Mouse (Mus musculus) hindbrain, embryonic 12.5 days (tissue): ENCODE measurements around the gene Rnase2b. TPM values are rescaled to one million over a fixed set of nuclear protein-coding genes. Genes with fewer than 3 reads are reported as not detected.

Experiments
- ATAC-seq: fragments of 200-750 bp; cut with Nextera tagmentation; 2 replicates; pipeline ENCODE4 v1.8.0; 2017; ENCODE audit warnings: moderate TSS enrichment; ENCODE audit not compliant: low FRiP score
- H3K27ac ChIP-seq: fragments of 300-500 bp; sonication (generic); 2 replicates; pipeline ENCODE4 v1.5.1; 2016; ENCODE audit warnings: mild to moderate bottlenecking
- H3K27me3 ChIP-seq: fragments of 300-500 bp; sonication (generic); 2 replicates; pipeline ENCODE4 v1.6.1; 2016; ENCODE audit warnings: mild to moderate bottlenecking
- H3K36me3 ChIP-seq: fragments of 300-500 bp; sonication (generic); 2 replicates; pipeline ENCODE4 v1.6.1; 2016; ENCODE audit warnings: mild to moderate bottlenecking
- H3K4me1 ChIP-seq: fragments of 300-500 bp; sonication (generic); 2 replicates; pipeline ENCODE4 v1.6.1; 2016
- H3K4me2 ChIP-seq: fragments of 300-500 bp; sonication (generic); replicated peaks from 2 replicates; pipeline ENCODE4 v1.6.1; 2016; ENCODE audit warnings: mild to moderate bottlenecking
- H3K4me3 ChIP-seq: fragments of 300-500 bp; sonication (generic); 2 replicates; pipeline ENCODE4 v1.5.1; 2016; ENCODE audit warnings: mild to moderate bottlenecking
- H3K9ac ChIP-seq: fragments of 300-500 bp; sonication (generic); 2 replicates; pipeline ENCODE4 v1.6.1; 2016; ENCODE audit warnings: mild to moderate bottlenecking, moderate library complexity
- H3K9me3 ChIP-seq: fragments of 300-500 bp; sonication (generic); replicated peaks from 2 replicates; pipeline ENCODE4 v1.6.1; 2016; ENCODE audit warnings: mild to moderate bottlenecking
- WGBS: fragments of 180-500 bp; shearing (Covaris S2); methylation state at CpG from one replicate; pipeline ENCODE4 v1.1.7; 2016; 5-methylcytosine and 5-hydroxymethylcytosine counted together
- polyA plus RNA-seq: library from polyadenylated mRNA; unstranded; fragments of >200 nt; fragmentation: Nextera tagmentation; extraction: Ambion mirVana; gene quantifications from 2 replicates; pipeline ENCODE4 v1.2.1, GENCODE M21; 2016

Rnase2b gene
- polyA plus RNA-seq, 1 experiment from 2014 or later: not detected

DNA sequence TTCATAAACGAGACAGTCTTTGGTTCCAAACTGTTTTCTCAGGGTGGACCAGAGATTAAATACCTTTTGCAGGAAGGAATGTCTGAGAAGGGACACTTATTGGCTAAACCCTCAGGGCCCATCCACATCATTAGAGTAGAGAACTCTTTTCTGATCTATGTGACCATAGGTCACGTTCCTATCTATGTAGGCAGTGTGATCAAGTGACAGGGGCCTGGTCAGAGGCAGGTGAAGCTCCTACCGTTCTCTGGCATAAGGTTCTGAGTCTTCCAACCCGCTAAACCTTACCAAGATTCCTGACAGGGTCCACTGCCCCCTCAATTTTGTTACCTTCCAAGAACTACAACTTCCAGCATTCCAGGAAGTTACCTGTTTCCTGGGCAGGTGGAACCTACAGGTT, 19.9 kb upstream of the Rnase2b start:
- Histone ChIP-seq H3K9me3 (no peaks in the 10 kb centered on the region), H3K27me3 (no peaks in the 10 kb centered on the region), H3K4me2 (no peak overlapping the region), H3K27ac (no peak overlapping the region), H3K4me3 (no peak overlapping the region), H3K36me3 (no peaks in the 10 kb centered on the region), H3K4me1 (0 out of 2 replicates have a peak, but pooled peaks cover 3% of the 10 kb centered on the region), H3K9ac (no peak overlapping the region)
- 89% methylated on average over 4 of the region's 4 CpGs for WGBS
- no peak for ATAC-seq

- no peak for ATAC-seq
- H3K27ac ChIP-seq: no peak overlapping the region
- H3K9ac ChIP-seq: no peak overlapping the region
- no peaks in the 10 kb centered on the region for H3K36me3 ChIP-seq
- H3K4me2 ChIP-seq: no peak overlapping the region
- WGBS: 93% methylated on average over 3 of the region's 3 CpGs
- 0 out of 2 replicates have a peak, but pooled peaks cover 3% of the 10 kb centered on the region for H3K4me1 ChIP-seq
- no peaks in the 10 kb centered on the region for H3K9me3 ChIP-seq
- no peaks in the 10 kb centered on the region for H3K27me3 ChIP-seq
- no peak overlapping the region for H3K4me3 ChIP-seq
Observed at GRCm38 (mm10) chr14:51142568-51142967, 19.5 kb upstream of the Rnase2b start.

GRCm38 (mm10) chr14:51143287-51143686, 18.8 kb upstream of the Rnase2b start:
- no peak overlapping the region for H3K4me2 ChIP-seq
- H3K27me3 ChIP-seq: no peaks in the 10 kb centered on the region
- no peaks in the 10 kb centered on the region for H3K9me3 ChIP-seq
- no peaks in the 10 kb centered on the region for H3K36me3 ChIP-seq
- H3K9ac ChIP-seq: no peak overlapping the region
- no peak overlapping the region for H3K4me3 ChIP-seq
- H3K27ac ChIP-seq: no peak overlapping the region
- no peak for ATAC-seq
- 0 out of 2 replicates have a peak, but pooled peaks cover 3% of the 10 kb centered on the region for H3K4me1 ChIP-seq
- WGBS: 78% methylated on average over 4 of the region's 4 CpGs

GRCm38 (mm10) chr14:51143937-51144336, 18.1 kb upstream of the Rnase2b start:
- H3K4me1 ChIP-seq: 0 out of 2 replicates have a peak, but pooled peaks cover 3% of the 10 kb centered on the region
- no peaks in the 10 kb centered on the region for H3K36me3 ChIP-seq
- H3K4me2 ChIP-seq: no peak overlapping the region
- H3K27ac ChIP-seq: no peak overlapping the region
- WGBS: 89% methylated on average over 2 of the region's 2 CpGs
- no peaks in the 10 kb centered on the region for H3K27me3 ChIP-seq
- no peak for ATAC-seq
- H3K4me3 ChIP-seq: no peak overlapping the region
- H3K9me3 ChIP-seq: no peaks in the 10 kb centered on the region
- H3K9ac ChIP-seq: no peak overlapping the region

DNA sequence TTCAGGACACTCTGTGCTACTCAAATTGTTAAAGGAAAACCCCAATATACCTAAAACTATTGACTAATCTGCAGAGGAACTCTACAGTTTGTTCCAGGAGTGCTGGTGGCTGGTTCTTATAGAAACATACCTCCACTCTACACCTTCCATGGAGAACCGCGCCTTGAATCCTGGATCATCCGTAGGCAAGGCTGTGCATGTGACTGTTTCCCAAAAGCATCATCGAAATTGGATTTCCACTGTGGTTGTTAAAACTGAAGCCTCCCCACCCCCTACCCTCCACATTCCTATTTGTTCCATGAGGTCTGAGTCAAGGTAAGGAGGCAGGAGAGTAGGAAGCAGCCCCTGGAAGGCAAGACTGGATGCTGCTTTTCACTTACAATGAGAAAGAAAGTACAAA, 17.6 kb upstream of the Rnase2b start:
- Histone ChIP-seq H3K9me3 (no peaks in the 10 kb centered on the region), H3K4me1 (0 out of 2 replicates have a peak, but pooled peaks cover 3% of the 10 kb centered on the region), H3K4me2 (no peak overlapping the region), H3K36me3 (no peaks in the 10 kb centered on the region), H3K9ac (no peak overlapping the region), H3K27ac (no peak overlapping the region), H3K27me3 (no peaks in the 10 kb centered on the region), H3K4me3 (no peak overlapping the region)
- ATAC-seq: no peak
- 88% methylated on average over 4 of the region's 4 CpGs for WGBS

DNA sequence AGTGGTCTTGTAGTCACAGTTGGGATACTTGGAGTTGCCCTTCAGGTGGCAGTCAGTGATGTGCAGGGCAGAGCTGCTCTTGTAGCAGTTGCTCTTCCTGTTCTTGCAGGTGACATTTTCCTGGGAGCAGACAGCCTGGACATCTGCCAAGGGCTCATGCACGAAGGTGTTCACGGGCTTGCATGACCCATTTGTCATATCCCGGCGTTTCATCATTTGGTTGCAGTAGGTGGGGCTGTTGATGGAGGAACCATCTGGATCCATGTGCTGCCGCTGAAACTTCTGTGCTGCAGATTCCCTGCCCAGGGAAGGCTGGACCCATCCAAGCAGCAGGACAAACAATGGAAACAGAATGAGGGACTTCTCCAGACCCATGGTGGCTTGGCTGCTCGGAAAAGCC, 16.5 kb upstream of the Rnase2b start:
- Histone ChIP-seq H3K9me3 (no peaks in the 10 kb centered on the region), H3K9ac (no peak overlapping the region), H3K27me3 (no peaks in the 10 kb centered on the region), H3K4me2 (no peak overlapping the region), H3K4me3 (no peak overlapping the region), H3K36me3 (no peaks in the 10 kb centered on the region), H3K4me1 (0 out of 2 replicates have a peak, but pooled peaks cover 3% of the 10 kb centered on the region), H3K27ac (no peak overlapping the region)
- WGBS: 85% methylated on average over 6 of the region's 6 CpGs
- ATAC-seq: no peak

GRCm38 (mm10) chr14:51146685-51147084, 15.4 kb upstream of the Rnase2b start, which contains the start of gene Rnase1:
Gene Rnase1 (minus strand): TSS chr14:51146785.
- Histone ChIP-seq H3K27ac (no peak within 1 kb of the TSS), H3K4me2 (no peak within 1 kb of the TSS), H3K4me3 (no peak within 1 kb of the TSS), H3K9ac (no peak within 1 kb of the TSS), H3K36me3 (no peaks in the 10 kb centered on the region), H3K9me3 (no peaks in the 10 kb centered on the region), H3K27me3 (no peaks in the 10 kb centered on the region), H3K4me1 (0 out of 2 replicates have a peak, but pooled peaks cover 3% of the 10 kb centered on the region)
- WGBS: 32% methylated on average over 2 of the region's 2 CpGs
- no peak for ATAC-seq

GRCm38 (mm10) chr14:51148006-51148405, 14.1 kb upstream of the Rnase2b start:
- no peaks in the 10 kb centered on the region for H3K27me3 ChIP-seq
- no peak for ATAC-seq
- 67% methylated on average over 3 of the region's 3 CpGs for WGBS

GRCm38 (mm10) chr14:51149164-51149563, 12.9 kb upstream of the Rnase2b start:
- Histone ChIP-seq H3K4me3 (no peak overlapping the region), H3K4me1 (0 out of 2 replicates have a peak, but pooled peaks cover 3% of the 10 kb centered on the region), H3K9ac (no peak overlapping the region), H3K27me3 (no peaks in the 10 kb centered on the region), H3K27ac (no peak overlapping the region), H3K4me2 (no peak overlapping the region), H3K9me3 (no peaks in the 10 kb centered on the region), H3K36me3 (no peaks in the 10 kb centered on the region)
- 66% methylated on average over 5 of the region's 5 CpGs for WGBS
- ATAC-seq: no peak

More at GRCm38 (mm10) chr14:51148006-51148405, 14.1 kb upstream of the Rnase2b start:
- Histone ChIP-seq H3K4me3 (no peak overlapping the region), H3K27ac (no peak overlapping the region), H3K9me3 (no peaks in the 10 kb centered on the region), H3K9ac (no peak overlapping the region), H3K36me3 (no peaks in the 10 kb centered on the region), H3K4me1 (0 out of 2 replicates have a peak, but pooled peaks cover 3% of the 10 kb centered on the region), H3K4me2 (no peak overlapping the region)

GRCm38 (mm10) chr14:51150206-51150831, 11.7 kb upstream of the Rnase2b start:
- H3K4me1 ChIP-seq: 0 out of 2 replicates have a peak, but pooled peaks cover 3% of the 10 kb centered on the region
- no peak overlapping the region for H3K4me3 ChIP-seq
- H3K9ac ChIP-seq: no peak overlapping the region
- no peak overlapping the region for H3K4me2 ChIP-seq
- 89% methylated on average over 3 of the region's 3 CpGs for WGBS
- H3K27ac ChIP-seq: no peak overlapping the region
- no peak for ATAC-seq
- no peaks in the 10 kb centered on the region for H3K9me3 ChIP-seq
- no peaks in the 10 kb centered on the region for H3K27me3 ChIP-seq
- no peaks in the 10 kb centered on the region for H3K36me3 ChIP-seq

DNA sequence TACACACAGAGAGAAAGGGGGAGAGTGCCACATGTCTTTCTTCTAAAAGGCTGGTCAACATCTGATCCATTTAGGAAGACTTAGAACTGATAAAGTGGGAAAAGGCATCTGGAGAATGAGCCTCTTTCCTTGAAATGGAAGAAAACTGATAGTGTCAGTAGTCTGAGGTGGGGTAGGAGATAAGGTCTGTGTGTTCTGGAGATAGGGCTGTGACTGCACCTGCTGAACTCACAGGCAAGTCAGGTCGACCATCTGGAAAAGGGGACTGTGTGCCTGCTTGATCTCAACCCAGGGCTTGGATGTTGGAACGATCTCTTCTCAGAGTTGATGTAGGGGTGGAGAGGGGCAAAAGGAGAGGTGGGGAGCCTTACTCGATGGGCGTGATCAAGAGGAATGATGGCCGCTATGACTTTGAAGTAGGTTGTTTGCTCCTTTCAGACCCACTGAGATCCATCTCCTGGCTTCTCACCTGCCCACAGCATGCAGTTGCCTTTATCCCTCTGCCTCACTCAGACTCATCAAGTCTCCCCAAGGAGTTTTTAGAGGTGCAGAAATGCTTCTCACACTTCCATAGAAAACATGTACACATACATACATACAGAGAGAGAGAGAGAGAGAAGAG, 9.7 kb upstream of the Rnase2b start:
- H3K27me3 ChIP-seq: no peaks in the 10 kb centered on the region
- H3K27ac ChIP-seq: no peak overlapping the region
- ATAC-seq: no peak
- H3K9ac ChIP-seq: no peak overlapping the region
- no peak overlapping the region for H3K4me3 ChIP-seq
- 86% methylated on average over 5 of the region's 5 CpGs for WGBS
- no peaks in the 10 kb centered on the region for H3K36me3 ChIP-seq
- H3K4me2 ChIP-seq: no peak overlapping the region
- no peaks in the 10 kb centered on the region for H3K4me1 ChIP-seq
- no peaks in the 10 kb centered on the region for H3K9me3 ChIP-seq

DNA sequence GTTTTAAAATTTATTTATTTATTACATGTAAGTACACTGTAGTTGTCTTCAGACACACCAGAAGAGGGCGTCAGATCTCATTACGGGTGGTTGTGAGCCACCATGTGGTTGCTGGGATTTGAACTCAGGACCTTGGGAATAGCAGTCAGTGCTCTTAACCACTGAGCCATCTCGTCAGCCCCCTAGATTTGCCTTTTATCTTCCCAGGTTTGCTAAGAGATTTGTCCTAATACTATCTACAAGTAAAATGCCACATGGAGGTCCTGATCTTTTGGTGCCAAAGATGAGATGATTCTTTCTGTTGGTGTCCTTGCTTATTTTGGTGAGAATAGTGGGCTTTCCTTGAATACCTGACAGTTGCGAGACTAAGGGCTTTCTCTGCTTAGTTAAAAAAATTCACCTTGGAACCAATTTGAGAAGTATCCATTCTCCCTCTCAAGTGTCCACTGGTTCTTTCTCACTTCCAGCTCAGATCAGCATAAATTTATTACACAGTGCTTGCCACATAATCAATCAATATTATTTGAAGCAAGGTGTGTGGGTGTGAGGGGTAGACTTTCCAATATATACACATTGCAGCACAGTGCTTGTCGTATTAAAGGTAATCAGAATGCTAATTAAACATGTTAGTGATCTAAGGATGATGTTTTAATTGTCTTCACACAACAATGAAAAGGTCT, 5.9 kb upstream of the Rnase2b start:
- no peak overlapping the region for H3K4me2 ChIP-seq
- H3K4me3 ChIP-seq: no peak overlapping the region
- 84% methylated on average over 5 of the region's 5 CpGs for WGBS
- no peaks in the 10 kb centered on the region for H3K36me3 ChIP-seq
- ATAC-seq: no peak
- H3K27me3 ChIP-seq: no peaks in the 10 kb centered on the region
- no peaks in the 10 kb centered on the region for H3K4me1 ChIP-seq
- no peak overlapping the region for H3K9ac ChIP-seq
- H3K9me3 ChIP-seq: no peaks in the 10 kb centered on the region
- H3K27ac ChIP-seq: no peak overlapping the region
